ENCODE assay signal across 9 mouse cellular contexts in genomic region chr1:42629465-42630261, GRCm38 (mm10).
DNase-seq lines count a peak whose midpoint lies in the region; ATAC-seq lines count a peak whose summit lies in the region.
"Had no signal": no experiment of that assay in that cellular context is flagged by ENCODE, and none has a peak within 500 bp of the region (broad histone marks: within the 10 kb centered on the region; RNA-seq: fewer than 3 reads in every experiment).

No protein-coding gene starts in this region.

- intact Hi-C loops in left cerebral cortex, postnatal 4 days (cut with DNase I), result no loop called here
- intact Hi-C loops in left cerebral cortex, postnatal 25 days (cut with DNase I), result no loop called here

- H3K4me1 ChIP-seq in hindbrain, embryonic 10.5 days (replicated peaks), result peaks cover 69% of the 10 kb centered on the region
- peaks cover 24% of the 10 kb centered on the region for H3K4me1 ChIP-seq in limb, embryonic 13.5 days
- 0 out of 2 replicates have a peak, but pooled peaks cover 3% of the 10 kb centered on the region for H3K4me1 ChIP-seq in stomach, embryonic 16.5 days (ENCODE audit: control insufficient read depth, insufficient read depth, low read length)
- H3K4me1 ChIP-seq: liver, embryonic 13.5 days had no signal

- H3K4me3 ChIP-seq in hindbrain, embryonic 10.5 days, result peak overlapping the region; percentile 18
- no peak overlapping the region for H3K4me3 ChIP-seq in limb, embryonic 13.5 days
- H3K4me3 ChIP-seq in stomach, embryonic 16.5 days (replicated peaks; ENCODE audit: low read length), result no peak overlapping the region
- H3K4me3 ChIP-seq: liver, embryonic 13.5 days had no signal

- 20% methylated on average over 14 of the region's 14 CpGs for WGBS in hindbrain, embryonic 10.5 days
- 31% methylated on average over 14 of the region's 14 CpGs for WGBS in limb, embryonic 13.5 days
- 43% methylated on average over 14 of the region's 14 CpGs for WGBS in stomach, embryonic 16.5 days

- peaks cover 7% of the 10 kb centered on the region; the same call in 1 of the 2 replicates for H3K36me3 ChIP-seq in hindbrain, embryonic 10.5 days
- no peaks in the 10 kb centered on the region for H3K36me3 ChIP-seq in limb, embryonic 13.5 days
- no peaks in the 10 kb centered on the region for H3K36me3 ChIP-seq in stomach, embryonic 16.5 days (ENCODE audit: control insufficient read depth, insufficient read depth, low read length)
- H3K36me3 ChIP-seq: liver, embryonic 13.5 days had no signal

- DNase-seq in left cerebral cortex, postnatal 4 days, result peak; percentile 74
- no peak for DNase-seq in left cerebral cortex, postnatal 25 days (ENCODE audit: low spot score in 2 of 2)
- DNase-seq in hindbrain, embryonic 10.5 days (ENCODE audit: low spot score), result peak; percentile 46
- DNase-seq in ovary, adult 18-20 months (ENCODE audit: low spot score), result no peak
- DNase-seq in spleen, postnatal 4 days (ENCODE audit: low spot score in 2 of 2), result no peak
- DNase-seq: liver, embryonic 13.5 days had no signal

- H3K27ac ChIP-seq in hindbrain, embryonic 10.5 days, result peak overlapping the region; percentile 86
- H3K27ac ChIP-seq in limb, embryonic 13.5 days, result peak overlapping the region; percentile 29
- no peak overlapping the region for H3K27ac ChIP-seq in stomach, embryonic 16.5 days (ENCODE audit: low read length)
- H3K27ac ChIP-seq: liver, embryonic 13.5 days had no signal

- peak; percentile 66 for ATAC-seq in limb, embryonic 13.5 days (ENCODE audit: low FRiP score, low read depth)
- peak; percentile 53; the same call in 1 of the 2 replicates for ATAC-seq in stomach, embryonic 16.5 days (ENCODE audit: insufficient read depth, low FRiP score)
- no peak for ATAC-seq in erythroid progenitor cell, adult 5-6 weeks (replicated peaks; ENCODE audit: low FRiP score, poor library complexity, severe bottlenecking)

- no peaks in the 10 kb centered on the region for H3K27me3 ChIP-seq in hindbrain, embryonic 10.5 days (ENCODE audit: insufficient read depth, poor library complexity, severe bottlenecking)
- H3K27me3 ChIP-seq in limb, embryonic 13.5 days, result no peaks in the 10 kb centered on the region; the same call in 1 of the 2 replicates
- no peaks in the 10 kb centered on the region for H3K27me3 ChIP-seq in stomach, embryonic 16.5 days (ENCODE audit: control insufficient read depth, insufficient read depth, low read length)
- H3K27me3 ChIP-seq: liver, embryonic 13.5 days had no signal

- H3K9ac ChIP-seq in limb, embryonic 13.5 days, result no peak overlapping the region
- no peak overlapping the region for H3K9ac ChIP-seq in stomach, embryonic 16.5 days (ENCODE audit: low read length)
- H3K9ac ChIP-seq: liver, embryonic 13.5 days had no signal

- no peaks in the 10 kb centered on the region for H3K9me3 ChIP-seq in hindbrain, embryonic 10.5 days
- H3K9me3 ChIP-seq in limb, embryonic 13.5 days, result no peaks in the 10 kb centered on the region
- no peaks in the 10 kb centered on the region for H3K9me3 ChIP-seq in stomach, embryonic 16.5 days (replicated peaks; ENCODE audit: control insufficient read depth, low read length)
- H3K9me3 ChIP-seq: liver, embryonic 13.5 days had no signal

- H3K4me2 ChIP-seq in limb, embryonic 13.5 days (replicated peaks), result peak overlapping the region; percentile 39
- 0 out of 2 replicates have a peak overlapping the region, but pooled peaks have one; percentile 0 for H3K4me2 ChIP-seq in stomach, embryonic 16.5 days (ENCODE audit: low read depth, low read length)
- H3K4me2 ChIP-seq: liver, embryonic 13.5 days had no signal

Comparison
In these comparisons a context has a peak if more than half of its experiments do, and no peak if none do; other contexts are left out.
1. DNase-seq: peak in left cerebral cortex, postnatal 4 days (single experiment) and hindbrain, embryonic 10.5 days (single experiment); none in left cerebral cortex, postnatal 25 days (0 of 2), ovary, adult 18-20 months (single experiment) and spleen, postnatal 4 days (0 of 2).